In the genomic region with DNA sequence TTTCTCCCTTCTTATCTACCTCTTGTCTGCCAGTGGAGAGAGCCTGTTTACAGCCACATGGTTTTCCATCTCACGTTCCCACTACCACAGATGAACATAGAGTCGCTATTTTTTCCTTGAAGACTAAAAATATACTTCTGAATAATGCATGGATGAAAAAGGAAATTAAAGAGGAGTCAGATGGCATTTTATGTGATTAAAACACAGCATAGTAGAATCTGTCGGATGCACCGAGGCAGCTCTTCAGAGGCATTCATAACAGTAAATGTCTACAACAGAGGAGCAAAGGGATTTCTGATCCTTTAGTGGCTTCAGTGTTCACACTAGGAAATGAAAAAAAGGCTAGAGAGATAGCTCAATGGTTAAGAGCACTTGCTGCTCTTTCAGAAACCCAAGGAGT, we compare ENCODE assay signal across 28 mouse cellular contexts. TPM values are rescaled to one million over a fixed set of nuclear protein-coding genes. Genes with fewer than 3 reads are reported as not detected.
DNase-seq lines count a peak whose midpoint lies in the region; ATAC-seq and TF ChIP-seq lines count a peak whose summit lies in the region.
"Had no signal": no experiment of that assay in that cellular context is flagged by ENCODE, and none has a peak within 500 bp of the region (broad histone marks: within the 10 kb centered on the region; RNA-seq: fewer than 3 reads in every experiment).

No protein-coding gene starts in this region.

- H3K9me3 ChIP-seq in forebrain, embryonic 15.5 days: no peaks in the 10 kb centered on the region
- no peaks in the 10 kb centered on the region for H3K9me3 ChIP-seq in forebrain, embryonic 11.5 days (ENCODE audit: control insufficient read depth, low read length)
- no peaks in the 10 kb centered on the region for H3K9me3 ChIP-seq in forebrain, postnatal 0 days (ENCODE audit: low read length)
- H3K9me3 ChIP-seq in forebrain, embryonic 14.5 days (replicated peaks; ENCODE audit: control insufficient read depth, low read length): no peaks in the 10 kb centered on the region
- H3K9me3 ChIP-seq: embryonic facial prominence, embryonic 13.5 days; embryonic facial prominence, embryonic 15.5 days; forebrain, embryonic 10.5 days had no signal

- no peak for ATAC-seq in forebrain, embryonic 15.5 days (replicated peaks)
- no peak for ATAC-seq in forebrain, embryonic 11.5 days (replicated peaks; ENCODE audit: low FRiP score)
- ATAC-seq in forebrain, postnatal 0 days: peak; percentile 64
- no peak for ATAC-seq in forebrain, embryonic 14.5 days
- ATAC-seq: activated CD4-positive, CD25-positive, alpha-beta regulatory T cell, adult 4 months; CD4-positive, CD25-positive, alpha-beta regulatory T cell, adult 4 months; Patski had no signal

- H3K36me3 ChIP-seq in forebrain, embryonic 15.5 days: no peaks in the 10 kb centered on the region
- H3K36me3 ChIP-seq in forebrain, embryonic 11.5 days (ENCODE audit: control insufficient read depth, insufficient read depth, low read length): no peaks in the 10 kb centered on the region
- H3K36me3 ChIP-seq in forebrain, postnatal 0 days (ENCODE audit: insufficient read depth): no peaks in the 10 kb centered on the region
- H3K36me3 ChIP-seq in forebrain, embryonic 14.5 days (ENCODE audit: control insufficient read depth, insufficient read depth, low read length): no peaks in the 10 kb centered on the region
- H3K36me3 ChIP-seq: embryonic facial prominence, embryonic 13.5 days; embryonic facial prominence, embryonic 15.5 days; forebrain, embryonic 10.5 days; G1E had no signal

- no peak overlapping the region for H3K4me3 ChIP-seq in forebrain, embryonic 15.5 days
- no peak overlapping the region for H3K4me3 ChIP-seq in forebrain, embryonic 11.5 days (ENCODE audit: low read depth, low read length)
- H3K4me3 ChIP-seq in forebrain, postnatal 0 days (ENCODE audit: low read depth, low read length): no peak overlapping the region
- H3K4me3 ChIP-seq in forebrain, embryonic 14.5 days (ENCODE audit: low read depth, low read length): no peak overlapping the region
- H3K4me3 ChIP-seq: embryonic facial prominence, embryonic 13.5 days; embryonic facial prominence, embryonic 15.5 days; erythroblast, embryonic 14.5 days; forebrain, embryonic 10.5 days had no signal

- no peak overlapping the region for H3K4me2 ChIP-seq in forebrain, embryonic 15.5 days (replicated peaks)
- H3K4me2 ChIP-seq in forebrain, embryonic 11.5 days (ENCODE audit: low read depth, low read length, severe bottlenecking): no peak overlapping the region
- no peak overlapping the region for H3K4me2 ChIP-seq in forebrain, postnatal 0 days (ENCODE audit: low read depth)
- no peak overlapping the region for H3K4me2 ChIP-seq in forebrain, embryonic 14.5 days (ENCODE audit: low read length)
- H3K4me2 ChIP-seq: embryonic facial prominence, embryonic 13.5 days; embryonic facial prominence, embryonic 15.5 days had no signal

- H3K27ac ChIP-seq in forebrain, embryonic 15.5 days (replicated peaks): peak overlapping the region; percentile 62
- H3K27ac ChIP-seq in forebrain, embryonic 11.5 days (ENCODE audit: low read depth, low read length): no peak overlapping the region
- H3K27ac ChIP-seq in forebrain, postnatal 0 days (ENCODE audit: low read depth, low read length): peak overlapping the region; percentile 76
- H3K27ac ChIP-seq in forebrain, embryonic 14.5 days (ENCODE audit: low read depth, low read length): no peak overlapping the region
- H3K27ac ChIP-seq: embryonic facial prominence, embryonic 13.5 days; embryonic facial prominence, embryonic 15.5 days; forebrain, embryonic 10.5 days had no signal

- no peak overlapping the region for H3K9ac ChIP-seq in forebrain, embryonic 15.5 days (replicated peaks)
- no peak overlapping the region for H3K9ac ChIP-seq in forebrain, embryonic 11.5 days (ENCODE audit: low read length)
- no peak overlapping the region for H3K9ac ChIP-seq in forebrain, postnatal 0 days
- H3K9ac ChIP-seq in forebrain, embryonic 14.5 days (ENCODE audit: low read length): no peak overlapping the region
- H3K9ac ChIP-seq: embryonic facial prominence, embryonic 13.5 days; embryonic facial prominence, embryonic 15.5 days had no signal

- no peaks in the 10 kb centered on the region for H3K27me3 ChIP-seq in forebrain, embryonic 15.5 days
- H3K27me3 ChIP-seq in forebrain, embryonic 11.5 days (ENCODE audit: control insufficient read depth, insufficient read depth, low read length): no peaks in the 10 kb centered on the region
- H3K27me3 ChIP-seq in forebrain, postnatal 0 days (ENCODE audit: insufficient read depth, low read length): no peaks in the 10 kb centered on the region
- H3K27me3 ChIP-seq in forebrain, embryonic 14.5 days (replicated peaks; ENCODE audit: control insufficient read depth, insufficient read depth, low read length): no peaks in the 10 kb centered on the region
- H3K27me3 ChIP-seq: CH12.LX; embryonic facial prominence, embryonic 13.5 days; embryonic facial prominence, embryonic 15.5 days; Patski had no signal

- no peak for TF ChIP-seq CTCF in forebrain, postnatal 0 days (IDR thresholded peaks at IDR 0.05; ENCODE audit: low read depth)

- no peaks in the 10 kb centered on the region for H3K4me1 ChIP-seq in forebrain, embryonic 15.5 days
- no peaks in the 10 kb centered on the region for H3K4me1 ChIP-seq in forebrain, embryonic 11.5 days (replicated peaks; ENCODE audit: control insufficient read depth, insufficient read depth, low read length)
- H3K4me1 ChIP-seq in forebrain, postnatal 0 days (ENCODE audit: insufficient read depth): 0 out of 2 replicates have a peak, but pooled peaks cover 2% of the 10 kb centered on the region
- H3K4me1 ChIP-seq in forebrain, embryonic 14.5 days (ENCODE audit: control insufficient read depth, insufficient read depth, low read length): no peaks in the 10 kb centered on the region
- H3K4me1 ChIP-seq: embryonic facial prominence, embryonic 13.5 days; embryonic facial prominence, embryonic 15.5 days; forebrain, embryonic 10.5 days had no signal

- WGBS in forebrain, embryonic 15.5 days: 65% methylated on average over 4 of the region's 4 CpGs
- 86% methylated on average over 4 of the region's 4 CpGs for WGBS in forebrain, embryonic 11.5 days
- WGBS in forebrain, postnatal 0 days: 46% methylated on average over 4 of the region's 4 CpGs
- 82% methylated on average over 4 of the region's 4 CpGs for WGBS in forebrain, embryonic 14.5 days

- DNase-seq in forebrain, embryonic 11.5 days (ENCODE audit: low spot score): no peak
- DNase-seq in forebrain, postnatal 0 days: peak; percentile 69
- no peak for DNase-seq in forebrain, embryonic 14.5 days (ENCODE audit: low spot score)
- DNase-seq in brain, adult 2 months (ENCODE audit: low read depth, low spot score): peak; percentile 43
- DNase-seq: adrenal gland, adult 8-10 months; adrenal gland, postnatal 14 days; adrenal gland, postnatal 36 days; B cell, adult 2 months; cerebellum, adult 11 months; cerebellum, adult 18-20 months; cerebellum, adult 8-10 months; cerebellum, adult 9-11 months; cerebellum, postnatal 14 days; cerebellum, postnatal 36 days; embryo, embryonic 11 days had no signal

RNA-seq across cellular contexts. Expression of a gene that starts 47.2 kb away (rescaled TPM):
- not detected in 2 replicates for polyA plus RNA-seq in forebrain, embryonic 15.5 days (2015; fragmentation: Nextera tagmentation; extraction: Ambion mirVana)
- not detected in 2 replicates for polyA plus RNA-seq in forebrain, embryonic 11.5 days (2014; fragmentation: Nextera tagmentation; extraction: Ambion mirVana)
- 2.0 and 4.1 TPM in 2 replicates for total RNA-seq in forebrain, postnatal 0 days (2014; rRNA removed)
- polyA plus RNA-seq in forebrain, postnatal 0 days (2015; fragmentation: Nextera tagmentation; extraction: Ambion mirVana): 0.13 TPM in 1 of 2 replicates, not detected in the other
- not detected in 2 replicates for polyA plus RNA-seq in forebrain, embryonic 14.5 days (2014; fragmentation: Nextera tagmentation; extraction: Ambion mirVana)
- total RNA-seq: adrenal gland, adult 8-10 months; adrenal gland, postnatal 14 days; adrenal gland, postnatal 36 days; CH12.LX; common myeloid progenitor, adult 5-6 weeks; G1E had no signal
- polyA plus RNA-seq: activated CD4-positive, CD25-positive, alpha-beta regulatory T cell, adult 4 months; brain, embryonic 14.5 days; CD4-positive, CD25-positive, alpha-beta regulatory T cell, adult 4 months; embryonic facial prominence, embryonic 11.5 days; erythroblast, embryonic 14.5 days; forebrain, embryonic 10.5 days; G1E; Patski had no signal

Comparison
In these comparisons a context has a peak if more than half of its experiments do, and no peak if none do; other contexts are left out.
1. H3K27ac ChIP-seq: peak in forebrain, embryonic 15.5 days (single experiment) and forebrain, postnatal 0 days (single experiment); none in forebrain, embryonic 11.5 days (single experiment) and forebrain, embryonic 14.5 days (single experiment).
2. DNase-seq: peak in forebrain, postnatal 0 days (single experiment) and brain, adult 2 months (single experiment); none in forebrain, embryonic 11.5 days (single experiment) and forebrain, embryonic 14.5 days (single experiment).